Mouse (Mus musculus): ENCODE results near the gene Gm49337. TPM values are rescaled to one million over a fixed set of nuclear protein-coding genes. Genes with fewer than 3 reads are reported as not detected.

Gene Gm49337
- polyA plus RNA-seq, 1 experiment from 2014 or later, result not detected

GRCm38 (mm10) chr4:116140801-116141574, 32.2 kb upstream of the Gm49337 start:
- 81% methylated on average over 7 of the region's 7 CpGs for whole genome bisulfite sequencing

GRCm38 (mm10) chr4:116141736-116142135, 31.4 kb upstream of the Gm49337 start:
- 65% methylated on average over 1 of the region's 1 CpGs for WGBS
- no peaks in the 10 kb centered on the region for H3K27me3 ChIP-seq (ENCODE audit: control insufficient read depth, insufficient read depth, low read length)
- DNase-seq (ENCODE audit: low spot score) (no peak), ATAC-seq (replicated peaks; ENCODE audit: insufficient number of reproducible peaks, low FRiP score, low TSS enrichment, low read depth) (no peak)
- H3K4me1 ChIP-seq (ENCODE audit: control insufficient read depth, insufficient read depth, low read length), result no peaks in the 10 kb centered on the region
- no peak overlapping the region for H3K27ac ChIP-seq (replicated peaks; ENCODE audit: low read depth, low read length)
- no peak overlapping the region for H3K9ac ChIP-seq (replicated peaks; ENCODE audit: low read length)
- H3K9me3 ChIP-seq (replicated peaks; ENCODE audit: control insufficient read depth, low read length), result no peaks in the 10 kb centered on the region
- H3K36me3 ChIP-seq (replicated peaks; ENCODE audit: control insufficient read depth, insufficient read depth, low read depth, low read length), result no peaks in the 10 kb centered on the region
- H3K4me3 ChIP-seq (ENCODE audit: low read depth, low read length), result no peak overlapping the region
- H3K4me2 ChIP-seq (ENCODE audit: low read depth, low read length), result no peak overlapping the region

More at GRCm38 (mm10) chr4:116140801-116141574, 32.2 kb upstream of the Gm49337 start:
- Histone ChIP-seq H3K27ac (replicated peaks; ENCODE audit: low read depth, low read length) (no peak overlapping the region), H3K4me2 (ENCODE audit: low read depth, low read length) (no peak overlapping the region), H3K36me3 (replicated peaks; ENCODE audit: control insufficient read depth, insufficient read depth, low read depth, low read length) (no peaks in the 10 kb centered on the region), H3K27me3 (ENCODE audit: control insufficient read depth, insufficient read depth, low read length) (no peaks in the 10 kb centered on the region), H3K9me3 (replicated peaks; ENCODE audit: control insufficient read depth, low read length) (no peaks in the 10 kb centered on the region), H3K9ac (replicated peaks; ENCODE audit: low read length) (no peak overlapping the region), H3K4me3 (ENCODE audit: low read depth, low read length) (no peak overlapping the region), H3K4me1 (ENCODE audit: control insufficient read depth, insufficient read depth, low read length) (no peaks in the 10 kb centered on the region)
- DNase-seq (ENCODE audit: low spot score) (no peak), ATAC-seq (replicated peaks; ENCODE audit: insufficient number of reproducible peaks, low FRiP score, low TSS enrichment, low read depth) (no peak)

- ATAC-seq (replicated peaks; ENCODE audit: insufficient number of reproducible peaks, low FRiP score, low TSS enrichment, low read depth) (no peak), DNase-seq (ENCODE audit: low spot score) (no peak)
- 75% methylated on average over 7 of the region's 7 CpGs for WGBS
- no peaks in the 10 kb centered on the region for H3K4me1 ChIP-seq (ENCODE audit: control insufficient read depth, insufficient read depth, low read length)
- H3K4me2 ChIP-seq (ENCODE audit: low read depth, low read length), result no peak overlapping the region
- no peak overlapping the region for H3K27ac ChIP-seq (replicated peaks; ENCODE audit: low read depth, low read length)
- H3K27me3 ChIP-seq (ENCODE audit: control insufficient read depth, insufficient read depth, low read length), result no peaks in the 10 kb centered on the region
- H3K9ac ChIP-seq (replicated peaks; ENCODE audit: low read length), result no peak overlapping the region
- H3K4me3 ChIP-seq (ENCODE audit: low read depth, low read length), result no peak overlapping the region
- no peaks in the 10 kb centered on the region for H3K9me3 ChIP-seq (replicated peaks; ENCODE audit: control insufficient read depth, low read length)
- no peaks in the 10 kb centered on the region for H3K36me3 ChIP-seq (replicated peaks; ENCODE audit: control insufficient read depth, insufficient read depth, low read depth, low read length)
Measured at GRCm38 (mm10) chr4:116142269-116142668, 30.9 kb upstream of the Gm49337 start.

GRCm38 (mm10) chr4:116143317-116143811, 29.8 kb upstream of the Gm49337 start:
- Histone ChIP-seq H3K27me3 (ENCODE audit: control insufficient read depth, insufficient read depth, low read length) (no peaks in the 10 kb centered on the region), H3K4me3 (ENCODE audit: low read depth, low read length) (peak overlapping the region; percentile 67), H3K9ac (replicated peaks; ENCODE audit: low read length) (no peak overlapping the region; the same call in 1 of the 2 replicates), H3K9me3 (replicated peaks; ENCODE audit: control insufficient read depth, low read length) (no peaks in the 10 kb centered on the region), H3K27ac (replicated peaks; ENCODE audit: low read depth, low read length) (no peak overlapping the region), H3K4me2 (ENCODE audit: low read depth, low read length) (peak overlapping the region; percentile 96), H3K4me1 (ENCODE audit: control insufficient read depth, insufficient read depth, low read length) (no peaks in the 10 kb centered on the region), H3K36me3 (replicated peaks; ENCODE audit: control insufficient read depth, insufficient read depth, low read depth, low read length) (no peaks in the 10 kb centered on the region)
- ATAC-seq (replicated peaks; ENCODE audit: insufficient number of reproducible peaks, low FRiP score, low TSS enrichment, low read depth) (no peak), DNase-seq (ENCODE audit: low spot score) (peak; percentile 4)
- WGBS, result 9% methylated on average over 7 of the region's 7 CpGs

- Histone ChIP-seq H3K9ac (replicated peaks; ENCODE audit: low read length) (peak overlapping the region; percentile 76), H3K9me3 (replicated peaks; ENCODE audit: control insufficient read depth, low read length) (no peaks in the 10 kb centered on the region), H3K4me3 (ENCODE audit: low read depth, low read length) (peak overlapping the region; percentile 67), H3K36me3 (replicated peaks; ENCODE audit: control insufficient read depth, insufficient read depth, low read depth, low read length) (no peaks in the 10 kb centered on the region), H3K4me2 (ENCODE audit: low read depth, low read length) (peak overlapping the region; percentile 96), H3K27me3 (ENCODE audit: control insufficient read depth, insufficient read depth, low read length) (no peaks in the 10 kb centered on the region), H3K27ac (replicated peaks; ENCODE audit: low read depth, low read length) (no peak overlapping the region), H3K4me1 (ENCODE audit: control insufficient read depth, insufficient read depth, low read length) (no peaks in the 10 kb centered on the region)
- peak; percentile 46 for ATAC-seq (replicated peaks; ENCODE audit: insufficient number of reproducible peaks, low FRiP score, low TSS enrichment, low read depth)
- DNase-seq (ENCODE audit: low spot score), result peak; percentile 75
- under 1% methylated on average over 47 of the region's 47 CpGs for WGBS
Measured at GRCm38 (mm10) chr4:116143891-116144717, 29.1 kb upstream of the Gm49337 start.

- ATAC-seq (replicated peaks; ENCODE audit: insufficient number of reproducible peaks, low FRiP score, low TSS enrichment, low read depth), result no peak
Measured at GRCm38 (mm10) chr4:116149812-116150155, 23.4 kb upstream of the Gm49337 start.

GRCm38 (mm10) chr4:116150156-116150861, 22.9 kb upstream of the Gm49337 start:
- H3K4me2 ChIP-seq (ENCODE audit: low read depth, low read length), result peak overlapping the region; percentile 72
- H3K27me3 ChIP-seq (ENCODE audit: control insufficient read depth, insufficient read depth, low read length), result no peaks in the 10 kb centered on the region
- WGBS, result under 1% methylated on average over 33 of the region's 73 CpGs
- peak; percentile 82 for DNase-seq (ENCODE audit: low spot score)
- no peaks in the 10 kb centered on the region for H3K9me3 ChIP-seq (replicated peaks; ENCODE audit: control insufficient read depth, low read length)
- peaks cover 2% of the 10 kb centered on the region; the same call in 1 of the 2 replicates for H3K4me1 ChIP-seq (ENCODE audit: control insufficient read depth, insufficient read depth, low read length)
- peak overlapping the region; percentile 85; the same call in 1 of the 2 replicates for H3K27ac ChIP-seq (replicated peaks; ENCODE audit: low read depth, low read length)
- H3K36me3 ChIP-seq (replicated peaks; ENCODE audit: control insufficient read depth, insufficient read depth, low read depth, low read length), result peaks cover 4% of the 10 kb centered on the region
- H3K4me3 ChIP-seq (ENCODE audit: low read depth, low read length), result peak overlapping the region; percentile 68
- H3K9ac ChIP-seq (replicated peaks; ENCODE audit: low read length), result peak overlapping the region; percentile 97
- ATAC-seq (replicated peaks; ENCODE audit: insufficient number of reproducible peaks, low FRiP score, low TSS enrichment, low read depth), result peak; percentile 84

More at GRCm38 (mm10) chr4:116149812-116150155, 23.4 kb upstream of the Gm49337 start:
- Histone ChIP-seq H3K4me1 (ENCODE audit: control insufficient read depth, insufficient read depth, low read length) (peaks cover 2% of the 10 kb centered on the region; the same call in 1 of the 2 replicates), H3K4me3 (ENCODE audit: low read depth, low read length) (peak overlapping the region; percentile 68), H3K4me2 (ENCODE audit: low read depth, low read length) (peak overlapping the region; percentile 72), H3K27me3 (ENCODE audit: control insufficient read depth, insufficient read depth, low read length) (no peaks in the 10 kb centered on the region), H3K9me3 (replicated peaks; ENCODE audit: control insufficient read depth, low read length) (no peaks in the 10 kb centered on the region), H3K36me3 (replicated peaks; ENCODE audit: control insufficient read depth, insufficient read depth, low read depth, low read length) (peaks cover 4% of the 10 kb centered on the region), H3K9ac (replicated peaks; ENCODE audit: low read length) (peak overlapping the region; percentile 97), H3K27ac (replicated peaks; ENCODE audit: low read depth, low read length) (no peak overlapping the region; the same call in 1 of the 2 replicates)
- no peak for DNase-seq (ENCODE audit: low spot score)
- WGBS, result 22% methylated on average over 6 of the region's 6 CpGs

All from embryonic facial prominence, embryonic 11.5 days (tissue).